Mouse (Mus musculus) embryonic facial prominence, embryonic 15.5 days (tissue): ENCODE measurements around the gene Syt17. TPM values are rescaled to one million over a fixed set of nuclear protein-coding genes. Genes with fewer than 3 reads are reported as not detected.

Experiments
- ATAC-seq: fragments of 200-750 bp; cut with Nextera tagmentation; 2 replicates; pipeline ENCODE4 v1.8.0; 2017; ENCODE audit warnings: low read depth, moderate TSS enrichment; ENCODE audit not compliant: insufficient number of reproducible peaks, low FRiP score, low TSS enrichment
- H3K27ac ChIP-seq: fragments of 300-500 bp; sonication (generic); replicated peaks from 2 replicates; pipeline ENCODE4 v1.5.1; 2015; ENCODE audit warnings: mild to moderate bottlenecking, inconsistent platforms
- H3K27me3 ChIP-seq: fragments of 300-500 bp; sonication (generic); 2 replicates; pipeline ENCODE4 v1.6.1; 2015; ENCODE audit warnings: inconsistent platforms
- H3K36me3 ChIP-seq: fragments of 300-500 bp; sonication (generic); 2 replicates; pipeline ENCODE4 v1.6.1; 2015; ENCODE audit warnings: mild to moderate bottlenecking, inconsistent platforms
- H3K4me1 ChIP-seq: fragments of 300-500 bp; sonication (generic); 2 replicates; pipeline ENCODE4 v1.6.1; 2015; ENCODE audit warnings: inconsistent platforms
- H3K4me2 ChIP-seq: fragments of 300-500 bp; sonication (generic); replicated peaks from 2 replicates; pipeline ENCODE4 v1.6.1; 2015; ENCODE audit warnings: mild to moderate bottlenecking, inconsistent platforms
- H3K4me3 ChIP-seq: fragments of 300-500 bp; sonication (generic); replicated peaks from 2 replicates; pipeline ENCODE4 v1.5.1; 2015; ENCODE audit warnings: mild to moderate bottlenecking, inconsistent platforms
- H3K9ac ChIP-seq: fragments of 300-500 bp; sonication (generic); 2 replicates; pipeline ENCODE4 v1.6.1; 2015; ENCODE audit warnings: inconsistent platforms
- H3K9me3 ChIP-seq: fragments of 300-500 bp; sonication (generic); replicated peaks from 2 replicates; pipeline ENCODE4 v1.6.1; 2016; ENCODE audit warnings: inconsistent platforms
- WGBS: fragments of 180-500 bp; shearing (Covaris S2); methylation state at CpG from one replicate; pipeline ENCODE4 v1.1.7; 2015; 5-methylcytosine and 5-hydroxymethylcytosine counted together
- polyA plus RNA-seq: library from polyadenylated mRNA; unstranded; fragments of >200 nt; fragmentation: Nextera tagmentation; extraction: Ambion mirVana; gene quantifications from 2 replicates; pipeline ENCODE4 v1.2.1, GENCODE M21; 2015

The Syt17 gene
- polyA plus RNA-seq, 1 experiment from 2014 or later, result 2.8 TPM

DNA sequence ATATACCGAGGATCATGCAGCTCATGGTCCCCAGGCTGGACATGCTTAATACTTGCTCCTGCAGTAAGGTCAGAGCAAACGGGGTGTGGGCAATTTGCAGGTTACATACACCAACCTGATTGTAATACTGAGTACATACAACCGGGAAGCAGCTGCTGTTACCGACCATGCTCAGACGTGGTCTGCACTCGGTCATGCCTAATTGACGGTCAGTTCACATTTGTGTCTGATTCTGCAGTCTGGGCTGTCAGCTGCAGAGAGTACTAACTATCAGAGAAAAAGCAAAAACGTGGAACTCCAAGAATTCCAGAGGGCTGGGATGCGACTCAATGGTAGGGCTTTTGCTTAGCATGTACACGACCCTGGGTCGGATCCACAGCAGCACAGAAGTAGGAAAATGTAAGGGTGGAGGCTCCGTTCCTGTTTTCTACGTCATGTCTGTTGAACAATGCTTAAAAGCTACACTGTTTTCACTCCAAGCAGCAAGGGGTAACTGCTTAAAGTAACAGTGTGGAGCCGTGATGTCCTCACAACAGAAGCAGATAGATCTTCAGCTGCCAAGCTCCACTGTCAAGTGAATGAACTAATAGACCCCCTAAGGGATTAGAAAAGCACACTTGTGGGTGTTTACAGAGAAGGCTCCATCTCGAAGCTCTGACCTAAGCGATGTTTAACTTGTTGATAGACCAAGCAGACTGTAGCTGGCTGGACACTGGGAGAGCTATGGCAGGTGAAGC, 13.5 kb upstream of the Syt17 start:
- Histone ChIP-seq H3K4me1 (no peaks in the 10 kb centered on the region), H3K4me3 (no peak overlapping the region), H3K9me3 (no peaks in the 10 kb centered on the region), H3K9ac (no peak overlapping the region), H3K27me3 (0 out of 2 replicates have a peak, but pooled peaks cover 3% of the 10 kb centered on the region), H3K4me2 (no peak overlapping the region), H3K27ac (no peak overlapping the region), H3K36me3 (no peaks in the 10 kb centered on the region)
- no peak; the same call in 1 of the 2 replicates for ATAC-seq
- WGBS, result 52% methylated on average over 16 of the region's 16 CpGs

DNA sequence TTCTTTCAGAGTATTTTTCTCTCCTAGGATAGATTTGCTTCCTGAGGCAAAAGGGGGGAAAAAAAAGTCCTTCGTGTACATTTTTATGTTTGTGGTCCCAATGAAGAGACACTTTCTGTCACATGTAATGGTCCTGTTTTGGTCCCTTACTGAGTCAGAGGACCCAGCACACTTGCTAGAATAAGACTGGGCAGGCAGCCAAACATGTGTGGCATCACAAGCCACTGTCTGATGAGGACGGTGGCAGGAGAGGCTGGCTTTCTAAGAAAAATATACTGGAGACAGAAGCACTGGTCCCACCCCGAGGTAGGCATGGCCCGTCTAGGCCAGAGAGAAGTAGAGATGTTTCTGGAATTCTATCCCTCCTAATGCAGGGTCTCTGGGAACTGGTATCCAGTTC, 5.7 kb upstream of the Syt17 start:
- Histone ChIP-seq H3K4me3 (no peak overlapping the region), H3K4me1 (peaks cover 3% of the 10 kb centered on the region; the same call in 1 of the 2 replicates), H3K36me3 (no peaks in the 10 kb centered on the region), H3K27ac (no peak overlapping the region), H3K9ac (no peak overlapping the region), H3K9me3 (no peaks in the 10 kb centered on the region), H3K27me3 (no peaks in the 10 kb centered on the region), H3K4me2 (no peak overlapping the region)
- WGBS, result 38% methylated on average over 4 of the region's 4 CpGs
- no peak for ATAC-seq

GRCm38 (mm10) chr7:118452940-118453339, 4.9 kb upstream of the Syt17 start:
- Histone ChIP-seq H3K9me3 (no peaks in the 10 kb centered on the region), H3K9ac (no peak overlapping the region), H3K36me3 (no peaks in the 10 kb centered on the region), H3K4me1 (peaks cover 11% of the 10 kb centered on the region), H3K4me3 (no peak overlapping the region), H3K27me3 (peaks cover 6% of the 10 kb centered on the region), H3K4me2 (no peak overlapping the region), H3K27ac (no peak overlapping the region)
- 25% methylated on average over 2 of the region's 2 CpGs for WGBS
- ATAC-seq, result no peak

DNA sequence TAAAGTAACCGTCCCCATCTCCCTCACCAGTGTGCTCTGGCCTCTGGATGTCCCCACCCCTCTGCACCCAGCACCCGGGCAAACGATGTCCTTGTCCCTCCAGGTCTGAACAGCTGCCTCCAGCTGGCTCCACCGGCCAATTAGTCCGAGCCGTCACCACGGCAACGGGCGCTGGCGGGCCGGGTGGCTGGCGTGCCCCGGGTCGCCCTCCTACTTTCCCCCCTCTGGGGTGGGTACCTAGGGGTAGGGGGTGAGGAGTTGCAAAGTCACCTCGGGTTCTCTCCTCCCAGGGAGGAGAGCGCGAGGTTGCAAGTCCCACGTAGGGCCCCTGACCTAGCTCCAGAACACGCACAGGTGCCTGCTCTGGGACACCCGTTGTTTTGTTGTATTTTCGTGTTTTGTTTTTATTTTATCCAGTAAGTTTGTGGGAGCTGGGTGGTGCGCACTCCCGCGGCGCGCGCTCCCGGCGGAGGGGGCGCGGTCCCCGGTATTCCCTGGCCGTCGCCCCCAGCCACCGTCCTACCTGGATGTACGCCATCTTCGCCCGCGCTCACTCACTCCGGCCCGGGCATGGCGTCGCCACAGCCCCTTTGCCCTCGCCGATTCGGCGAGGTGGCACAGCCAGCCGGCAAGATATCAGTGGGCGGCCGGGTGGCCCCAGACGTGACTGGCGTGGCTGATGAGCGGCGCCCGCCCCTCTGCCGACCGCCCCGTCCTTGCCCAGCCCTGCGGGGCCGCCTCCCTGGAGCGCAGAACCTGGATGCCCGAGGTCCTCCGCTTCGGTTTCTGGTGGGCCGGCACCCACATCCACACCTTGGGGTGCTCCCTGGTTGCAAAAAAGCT, 510 bp downstream of the Syt17 start:
- peaks cover 18% of the 10 kb centered on the region for H3K4me1 ChIP-seq
- no peaks in the 10 kb centered on the region for H3K9me3 ChIP-seq
- WGBS, result under 1% methylated on average over 64 of the region's 65 CpGs
- peak overlapping the region; percentile 99 for H3K4me2 ChIP-seq
- peak overlapping the region; percentile 47 for H3K9ac ChIP-seq
- H3K27ac ChIP-seq, result no peak overlapping the region
- H3K36me3 ChIP-seq, result no peaks in the 10 kb centered on the region
- peaks cover 26% of the 10 kb centered on the region for H3K27me3 ChIP-seq
- H3K4me3 ChIP-seq, result peak overlapping the region; percentile 61
- 0 out of 2 replicates have a peak, but pooled peaks have one; percentile 18 for ATAC-seq

DNA sequence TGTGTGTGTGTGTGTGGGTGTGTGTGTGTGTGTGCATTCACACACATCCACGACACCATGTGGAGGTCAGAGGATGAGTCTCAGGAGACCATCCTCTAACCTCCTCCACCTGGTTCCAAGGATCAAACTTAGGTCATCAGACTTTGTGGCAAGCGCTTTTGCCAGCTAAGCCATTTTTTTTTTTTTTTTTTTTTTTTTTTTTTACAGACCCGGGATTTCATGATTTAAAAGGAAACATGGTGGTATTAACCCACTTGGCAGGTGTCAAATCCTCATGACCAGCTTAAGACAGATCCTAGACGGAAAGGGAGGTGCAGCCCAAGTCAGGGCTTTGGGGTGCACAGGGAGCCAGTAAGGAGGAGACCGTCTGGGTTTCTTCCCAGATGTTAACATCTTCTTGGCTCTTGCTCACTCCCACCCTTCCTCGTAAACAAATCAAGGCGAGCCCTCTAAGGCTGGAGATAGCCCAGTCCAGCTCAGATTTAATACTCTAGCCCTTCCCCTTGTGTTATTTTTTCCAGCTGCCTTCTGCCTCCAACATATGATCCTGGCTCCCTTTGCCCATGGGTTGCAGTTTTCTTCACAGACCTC, 4.0 kb downstream of the Syt17 start:
- no peak for ATAC-seq
- Histone ChIP-seq H3K9ac (no peak overlapping the region), H3K4me3 (no peak overlapping the region), H3K4me2 (0 out of 2 replicates have a peak overlapping the region, but pooled peaks have one; percentile 6), H3K36me3 (no peaks in the 10 kb centered on the region), H3K27ac (no peak overlapping the region), H3K27me3 (peaks cover 26% of the 10 kb centered on the region), H3K4me1 (peaks cover 28% of the 10 kb centered on the region), H3K9me3 (no peaks in the 10 kb centered on the region)
- WGBS, result 33% methylated on average over 7 of the region's 7 CpGs

DNA sequence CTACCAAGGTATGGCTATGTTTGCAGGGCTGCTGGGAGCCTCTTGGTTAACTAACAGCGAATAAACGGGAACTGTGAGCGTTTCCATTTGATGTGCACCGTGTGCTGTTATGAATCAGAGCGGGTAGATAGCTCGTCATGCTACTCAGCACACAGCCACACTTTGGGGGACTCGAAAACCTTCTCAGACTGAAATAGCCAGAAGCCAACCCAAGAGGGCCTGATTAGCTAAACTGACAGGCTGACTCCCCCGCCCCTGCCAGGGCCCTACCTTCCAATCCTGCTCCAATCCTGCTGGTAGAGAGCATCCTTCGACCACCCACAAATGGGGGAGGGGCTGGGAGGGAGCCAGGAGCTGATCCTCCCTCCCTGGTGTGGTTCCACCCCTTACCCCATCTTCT, 4.7 kb downstream of the Syt17 start:
- WGBS, result 3% methylated on average over 9 of the region's 9 CpGs
- peaks cover 23% of the 10 kb centered on the region for H3K4me1 ChIP-seq
- 0 out of 2 replicates have a peak overlapping the region, but pooled peaks have one; percentile 6 for H3K4me2 ChIP-seq
- no peak overlapping the region for H3K27ac ChIP-seq
- no peaks in the 10 kb centered on the region for H3K9me3 ChIP-seq
- ATAC-seq, result no peak
- peaks cover 24% of the 10 kb centered on the region for H3K27me3 ChIP-seq
- H3K9ac ChIP-seq, result no peak overlapping the region
- H3K4me3 ChIP-seq, result no peak overlapping the region
- H3K36me3 ChIP-seq, result no peaks in the 10 kb centered on the region

DNA sequence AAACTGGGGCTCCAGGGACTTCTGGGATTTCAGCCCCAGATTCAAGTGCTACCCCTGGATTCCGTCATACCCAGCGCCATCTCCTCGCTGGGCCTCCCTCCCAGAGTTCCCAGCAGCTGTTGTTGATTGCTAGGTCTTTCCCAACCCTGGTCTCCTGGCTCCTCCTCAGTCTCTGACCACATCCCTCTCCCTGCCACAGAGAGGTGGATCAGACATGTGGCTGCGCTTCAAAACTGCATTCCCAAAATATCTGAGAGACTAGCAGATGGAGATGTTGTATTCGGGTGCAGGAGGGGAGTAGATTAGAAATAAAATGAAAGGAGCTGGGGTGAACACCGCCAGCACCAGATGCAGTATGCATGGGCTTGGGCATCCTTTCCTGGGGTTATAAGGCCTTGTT, 6.5 kb downstream of the Syt17 start:
- Histone ChIP-seq H3K9ac (no peak overlapping the region), H3K4me1 (peaks cover 11% of the 10 kb centered on the region; the same call in 1 of the 2 replicates), H3K4me3 (no peak overlapping the region), H3K27me3 (peaks cover 7% of the 10 kb centered on the region; the same call in 1 of the 2 replicates), H3K27ac (0 out of 2 replicates have a peak overlapping the region, but pooled peaks have one; percentile 34), H3K9me3 (no peaks in the 10 kb centered on the region), H3K4me2 (no peak overlapping the region), H3K36me3 (no peaks in the 10 kb centered on the region)
- 43% methylated on average over 6 of the region's 6 CpGs for WGBS
- ATAC-seq, result no peak

GRCm38 (mm10) chr7:118437101-118437802, 10.8 kb downstream of the Syt17 start:
- Histone ChIP-seq H3K27me3 (no peaks in the 10 kb centered on the region), H3K27ac (no peak overlapping the region), H3K36me3 (no peaks in the 10 kb centered on the region), H3K4me1 (peaks cover 9% of the 10 kb centered on the region; the same call in 1 of the 2 replicates), H3K4me3 (no peak overlapping the region), H3K9ac (no peak overlapping the region), H3K4me2 (no peak overlapping the region), H3K9me3 (no peaks in the 10 kb centered on the region)
- 56% methylated on average over 7 of the region's 7 CpGs for WGBS
- ATAC-seq, result no peak

DNA sequence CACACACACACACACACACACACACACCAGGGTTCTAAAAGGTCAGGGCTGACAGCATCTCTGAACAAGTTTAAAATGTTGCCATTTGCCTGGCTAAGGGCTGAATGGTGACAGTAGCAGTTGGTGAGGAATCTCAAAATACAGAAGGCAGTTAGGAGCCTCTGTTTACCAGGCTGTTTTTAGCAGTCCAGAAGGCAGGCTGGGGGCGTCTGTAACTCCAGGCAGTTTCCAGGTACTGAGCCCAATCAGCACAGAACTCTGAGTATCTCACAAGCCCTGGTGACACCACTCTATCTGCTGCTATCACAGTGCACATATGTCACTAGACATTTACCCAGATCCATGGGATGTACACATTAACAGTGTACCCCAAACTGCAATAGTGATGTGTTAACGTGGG, 19.1 kb downstream of the Syt17 start:
- Histone ChIP-seq H3K36me3 (no peaks in the 10 kb centered on the region), H3K4me1 (no peaks in the 10 kb centered on the region), H3K27me3 (no peaks in the 10 kb centered on the region), H3K27ac (no peak overlapping the region), H3K4me2 (no peak overlapping the region), H3K9me3 (no peaks in the 10 kb centered on the region), H3K9ac (no peak overlapping the region), H3K4me3 (no peak overlapping the region)
- no peak for ATAC-seq
- WGBS, result 78% methylated on average over 2 of the region's 2 CpGs

DNA sequence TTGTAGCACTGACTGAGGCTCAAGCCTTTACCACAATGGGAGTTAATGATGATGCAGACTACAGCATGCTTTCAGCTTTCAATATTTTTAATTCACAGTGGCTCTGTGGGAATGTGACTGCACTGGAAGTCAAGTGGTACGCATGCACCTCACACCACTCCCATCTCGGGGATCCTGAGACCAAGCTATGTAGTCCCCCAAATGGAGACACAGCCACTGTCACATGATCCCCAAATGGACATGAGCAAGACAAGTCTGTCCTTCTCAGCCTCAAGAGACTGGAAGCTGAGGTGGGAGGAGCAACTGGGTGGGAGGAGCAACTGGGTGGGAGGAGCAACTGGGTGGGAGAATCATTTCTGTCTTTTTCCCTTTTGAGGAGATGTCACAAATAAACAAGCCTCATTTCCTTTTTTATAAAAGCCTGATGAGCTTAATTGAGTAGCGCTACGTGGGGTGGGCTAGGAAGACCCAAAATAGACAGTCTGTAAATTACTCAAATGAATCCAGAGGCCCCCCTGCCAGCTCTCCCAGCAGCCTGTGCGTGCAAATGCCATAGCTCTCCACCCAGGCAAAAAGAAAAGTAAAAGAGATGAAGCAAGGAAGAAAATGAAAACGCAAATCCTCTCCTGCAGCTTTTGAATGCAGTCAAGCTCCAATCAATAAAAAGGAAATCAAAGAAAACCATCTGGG, 28.4 kb downstream of the Syt17 start:
- Histone ChIP-seq H3K9ac (no peak overlapping the region), H3K27ac (peak overlapping the region; percentile 28; the same call in 1 of the 2 replicates), H3K36me3 (no peaks in the 10 kb centered on the region), H3K4me1 (no peaks in the 10 kb centered on the region), H3K4me3 (no peak overlapping the region), H3K27me3 (no peaks in the 10 kb centered on the region), H3K9me3 (no peaks in the 10 kb centered on the region), H3K4me2 (no peak overlapping the region)
- WGBS, result 48% methylated on average over 6 of the region's 6 CpGs
- no peak for ATAC-seq
